Mouse (Mus musculus) lung, adult 2 months (tissue): ENCODE measurements at regions not wholly inside any gene's neighbourhood (a gene's known extent, or its start where the extent isn't known, plus 50 kb on each side); places are given as distances from the start of the nearest gene placed in this dataset.

ENCODE experiments used
- CTCF ChIP-seq: fragments of 200-500 bp; IDR thresholded peaks from 2 replicates; pipeline ENCODE4 v1.5.1; 2011; ENCODE audit warnings: mild to moderate bottlenecking, low read length, control low read depth; ENCODE audit not compliant: insufficient read depth
- POLR2A ChIP-seq: fragments of 200-500 bp; IDR thresholded peaks from 2 replicates; pipeline ENCODE4 v1.6.1; 2011; ENCODE audit warnings: low read depth, mild to moderate bottlenecking, control low read depth, low read length, borderline replicate concordance; ENCODE audit errors: extremely low read depth

GRCm38 (mm10) chr2:78754362-78754761 lies 113.6 kb upstream of the Ube2e3 start:
- TF ChIP-seq CTCF, result no peak
- no peak for TF ChIP-seq POLR2A
